Mouse (Mus musculus): Measurements from ENCODE around the gene Tmem86b.

DNA sequence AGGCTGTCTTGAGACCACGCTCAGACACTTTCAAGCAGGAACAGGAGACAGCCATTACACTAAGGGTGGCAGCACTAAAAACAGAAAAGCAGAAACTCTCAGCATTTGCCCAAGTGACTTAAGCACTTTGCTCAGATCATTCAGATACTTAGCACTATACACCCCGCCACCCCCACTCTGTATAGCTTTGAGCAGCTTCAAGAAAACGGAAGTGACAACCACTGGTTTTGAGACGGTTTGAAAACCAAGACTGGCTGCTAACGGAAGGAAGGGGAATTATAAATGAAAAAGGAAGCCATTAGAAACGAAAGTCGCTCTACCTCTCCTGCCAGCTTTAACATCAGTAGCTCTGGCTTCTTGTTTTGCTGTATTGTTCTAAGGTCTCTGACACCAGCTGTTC lies 22.6 kb upstream of the Tmem86b start:
- TF ChIP-seq POLR2A (IDR thresholded peaks at IDR 0.05; ENCODE audit: control insufficient read depth, low read depth, low read length) (no peak), CTCF (IDR thresholded peaks at IDR 0.05; ENCODE audit: control insufficient read depth, insufficient read depth, insufficient replicate concordance, low read depth, low read length) (no peak)
